Mouse (Mus musculus): ENCODE measurements around the gene Atf2.

DNA sequence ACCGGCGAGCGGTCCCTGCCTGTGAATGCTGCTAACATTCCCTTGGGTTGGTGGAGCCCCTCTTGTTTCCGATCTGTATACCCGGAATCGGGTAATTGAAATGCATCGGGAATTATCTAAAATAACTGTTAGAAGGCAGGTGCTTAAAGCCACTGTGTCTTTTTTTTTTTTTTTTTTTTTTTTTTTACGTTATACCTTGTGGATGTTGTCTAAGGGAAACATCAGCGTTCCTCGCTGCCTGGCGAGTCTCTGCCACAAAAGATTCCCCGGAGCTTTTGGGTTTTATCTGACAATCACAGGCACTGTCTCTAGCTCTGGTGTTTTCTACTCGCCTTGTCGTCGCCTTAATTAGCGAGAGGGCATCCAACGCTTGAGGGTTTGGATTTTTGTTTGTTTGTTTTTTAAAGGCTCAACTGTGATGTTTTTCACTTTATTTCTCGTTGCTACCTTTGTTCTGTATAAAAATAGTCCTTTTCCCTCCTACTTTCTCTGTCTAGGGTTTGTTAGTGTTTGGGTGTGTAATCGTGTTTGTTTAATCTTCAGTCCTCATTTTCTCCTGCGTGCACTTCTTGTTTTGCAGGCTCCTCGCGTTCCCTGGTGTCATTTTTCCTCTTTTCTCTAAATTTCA, 116.6 kb downstream of the Atf2 start:
- TF ChIP-seq CTCF (IDR thresholded peaks at IDR 0.05) (no peak), EP300 (IDR thresholded peaks at IDR 0.05) (no peak)
